Mouse (Mus musculus): ENCODE data around the gene Cpne4. TPM values are rescaled to one million over a fixed set of nuclear protein-coding genes. Genes with fewer than 3 reads are reported as not detected.

The Cpne4 gene
- polyA plus RNA-seq (2014; fragmentation: Nextera tagmentation; extraction: Ambion mirVana): 0.35 and 1.4 TPM in 2 replicates

GRCm38 (mm10) chr9:104546986-104547385 is at the start of gene Cpne4:
Cpne4 (plus strand) TSS chr9:104547286.
- ATAC-seq (replicated peaks; ENCODE audit: low FRiP score) (no peak), DNase-seq (ENCODE audit: low spot score) (no peak)
- no peak within 1 kb of the TSS for H3K27ac ChIP-seq (ENCODE audit: low read depth, low read length)
- no peak within 1 kb of the TSS for H3K4me3 ChIP-seq (ENCODE audit: low read depth, low read length)
- WGBS: 77% methylated on average over 2 of the region's 2 CpGs
- H3K4me2 ChIP-seq: no peak within 1 kb of the TSS
- no peaks in the 10 kb centered on the region for H3K36me3 ChIP-seq (ENCODE audit: control insufficient read depth, insufficient read depth, low read length)
- no peaks in the 10 kb centered on the region for H3K27me3 ChIP-seq (replicated peaks; ENCODE audit: control insufficient read depth, insufficient read depth, low read length)
- no peaks in the 10 kb centered on the region for H3K4me1 ChIP-seq (replicated peaks; ENCODE audit: control insufficient read depth, insufficient read depth, low read length)
- no peaks in the 10 kb centered on the region for H3K9me3 ChIP-seq (ENCODE audit: control insufficient read depth, low read length)
- no peak within 1 kb of the TSS for H3K9ac ChIP-seq (ENCODE audit: low read depth, low read length)

DNA sequence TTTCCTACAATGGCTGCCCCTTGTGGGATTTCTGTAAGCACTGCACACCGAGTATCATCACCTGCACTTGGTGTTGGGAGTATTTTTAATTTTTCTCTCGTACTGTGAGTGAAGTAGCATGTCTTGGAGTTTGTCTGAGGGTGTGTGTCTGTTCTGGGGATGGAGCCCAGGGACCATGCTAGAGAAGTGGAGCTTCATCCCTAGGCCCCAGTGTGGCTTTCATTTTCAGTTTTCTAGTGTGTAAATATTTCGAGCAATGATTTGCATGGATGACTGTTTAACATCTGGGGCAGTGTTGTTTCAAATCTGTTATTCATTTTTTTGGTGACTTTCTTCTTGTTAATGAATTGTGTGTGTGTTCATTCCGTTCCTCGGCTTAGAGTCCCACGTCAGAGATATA is 31.9 kb upstream of the Cpne4 start:
- Histone ChIP-seq H3K4me2 (no peak overlapping the region), H3K9me3 (ENCODE audit: control insufficient read depth, low read length) (no peaks in the 10 kb centered on the region), H3K4me3 (ENCODE audit: low read depth, low read length) (no peak overlapping the region), H3K36me3 (ENCODE audit: control insufficient read depth, insufficient read depth, low read length) (no peaks in the 10 kb centered on the region), H3K9ac (ENCODE audit: low read depth, low read length) (no peak overlapping the region), H3K4me1 (replicated peaks; ENCODE audit: control insufficient read depth, insufficient read depth, low read length) (no peaks in the 10 kb centered on the region), H3K27me3 (replicated peaks; ENCODE audit: control insufficient read depth, insufficient read depth, low read length) (no peaks in the 10 kb centered on the region), H3K27ac (ENCODE audit: low read depth, low read length) (no peak overlapping the region)
- WGBS: 78% methylated on average over 6 of the region's 6 CpGs
- DNase-seq (ENCODE audit: low spot score) (no peak), ATAC-seq (replicated peaks; ENCODE audit: low FRiP score) (no peak)

DNA sequence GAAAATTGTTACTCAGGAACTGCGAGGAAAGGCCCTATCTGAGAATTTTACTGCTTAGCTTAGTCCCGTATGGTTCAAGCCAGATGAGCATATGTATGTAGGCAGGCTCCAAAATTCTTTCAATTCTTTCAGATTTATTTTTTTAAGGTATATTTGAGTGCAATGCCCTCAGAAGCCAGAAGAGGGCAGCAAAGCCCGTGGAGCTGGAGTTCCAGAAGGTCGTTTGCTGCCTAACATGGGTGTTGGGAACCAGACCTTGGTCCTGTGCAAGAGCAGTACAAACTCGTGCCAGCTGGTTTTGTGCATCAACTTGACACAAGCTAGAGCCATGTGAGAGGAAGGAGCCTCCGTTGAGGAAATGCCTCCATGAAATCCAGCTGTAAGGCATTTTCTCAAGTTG is 11.6 kb upstream of the Cpne4 start:
- Histone ChIP-seq H3K9ac (ENCODE audit: low read depth, low read length) (no peak overlapping the region), H3K4me1 (replicated peaks; ENCODE audit: control insufficient read depth, insufficient read depth, low read length) (no peaks in the 10 kb centered on the region), H3K27ac (ENCODE audit: low read depth, low read length) (no peak overlapping the region), H3K9me3 (ENCODE audit: control insufficient read depth, low read length) (no peaks in the 10 kb centered on the region), H3K36me3 (ENCODE audit: control insufficient read depth, insufficient read depth, low read length) (no peaks in the 10 kb centered on the region), H3K4me2 (no peak overlapping the region), H3K27me3 (replicated peaks; ENCODE audit: control insufficient read depth, insufficient read depth, low read length) (no peaks in the 10 kb centered on the region), H3K4me3 (ENCODE audit: low read depth, low read length) (no peak overlapping the region)
- ATAC-seq (replicated peaks; ENCODE audit: low FRiP score): no peak
- 42% methylated on average over 6 of the region's 6 CpGs for whole genome bisulfite sequencing
- DNase-seq (ENCODE audit: low spot score): no peak

- no peaks in the 10 kb centered on the region for H3K4me1 ChIP-seq (replicated peaks; ENCODE audit: control insufficient read depth, insufficient read depth, low read length)
- 43% methylated on average over 3 of the region's 3 CpGs for WGBS
- no peak overlapping the region for H3K4me2 ChIP-seq
- H3K27me3 ChIP-seq (replicated peaks; ENCODE audit: control insufficient read depth, insufficient read depth, low read length): peaks cover 8% of the 10 kb centered on the region
- no peaks in the 10 kb centered on the region for H3K36me3 ChIP-seq (ENCODE audit: control insufficient read depth, insufficient read depth, low read length)
- no peak overlapping the region for H3K4me3 ChIP-seq (ENCODE audit: low read depth, low read length)
- ATAC-seq (replicated peaks; ENCODE audit: low FRiP score): no peak
- H3K9ac ChIP-seq (ENCODE audit: low read depth, low read length): no peak overlapping the region
- DNase-seq (ENCODE audit: low spot score): no peak
- no peak overlapping the region for H3K27ac ChIP-seq (ENCODE audit: low read depth, low read length)
- no peaks in the 10 kb centered on the region for H3K9me3 ChIP-seq (ENCODE audit: control insufficient read depth, low read length)
Measured at GRCm38 (mm10) chr9:104565815-104566214, 18.7 kb downstream of the Cpne4 start.

DNA sequence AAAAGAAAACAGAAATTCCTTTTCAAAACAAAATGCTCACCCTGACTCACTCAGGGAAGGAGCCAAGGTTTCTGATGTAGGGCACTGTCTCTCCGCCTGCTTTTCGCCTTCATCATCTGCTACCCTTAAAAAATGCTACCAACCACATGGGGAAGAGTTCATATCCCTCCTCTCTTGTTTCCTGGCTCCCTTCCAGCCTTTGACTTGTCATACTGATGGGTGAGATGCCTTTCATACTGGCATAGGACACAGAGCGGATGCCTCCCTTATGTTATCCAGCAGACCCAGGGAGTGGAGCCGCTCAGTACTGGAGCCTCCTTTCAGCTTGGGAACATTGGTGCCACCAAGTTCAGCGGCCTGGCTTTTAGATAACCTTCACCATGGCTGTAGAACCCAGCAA is 19.4 kb downstream of the Cpne4 start:
- 78% methylated on average over 5 of the region's 5 CpGs for WGBS
- Histone ChIP-seq H3K4me2 (no peak overlapping the region), H3K9ac (ENCODE audit: low read depth, low read length) (no peak overlapping the region), H3K4me3 (ENCODE audit: low read depth, low read length) (no peak overlapping the region), H3K4me1 (replicated peaks; ENCODE audit: control insufficient read depth, insufficient read depth, low read length) (no peaks in the 10 kb centered on the region), H3K27me3 (replicated peaks; ENCODE audit: control insufficient read depth, insufficient read depth, low read length) (peaks cover 13% of the 10 kb centered on the region), H3K36me3 (ENCODE audit: control insufficient read depth, insufficient read depth, low read length) (no peaks in the 10 kb centered on the region), H3K27ac (ENCODE audit: low read depth, low read length) (no peak overlapping the region), H3K9me3 (ENCODE audit: control insufficient read depth, low read length) (no peaks in the 10 kb centered on the region)
- no peak for DNase-seq (ENCODE audit: low spot score)
- ATAC-seq (replicated peaks; ENCODE audit: low FRiP score): no peak

DNA sequence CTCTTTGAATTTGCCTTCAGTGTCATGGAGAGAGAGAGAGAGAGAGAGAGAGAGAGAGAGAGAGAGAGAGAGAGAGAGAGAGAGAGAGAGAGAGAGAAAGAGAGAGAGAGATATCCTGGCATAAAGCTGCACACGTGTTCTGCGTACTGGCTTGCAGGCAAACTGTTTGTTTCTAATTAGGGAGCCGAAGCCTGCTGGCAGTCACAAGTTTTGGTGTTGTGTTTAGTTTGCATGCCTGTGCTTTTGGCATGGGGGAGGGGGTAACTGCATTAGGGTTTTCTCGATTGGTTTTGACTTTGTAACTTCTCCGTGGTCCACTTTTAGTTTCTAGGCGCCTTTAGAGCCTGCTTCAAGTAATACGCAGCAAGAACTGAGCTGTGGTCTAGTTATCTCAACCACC is 20.0 kb downstream of the Cpne4 start:
- no peaks in the 10 kb centered on the region for H3K9me3 ChIP-seq (ENCODE audit: control insufficient read depth, low read length)
- no peak overlapping the region for H3K4me3 ChIP-seq (ENCODE audit: low read depth, low read length)
- ATAC-seq (replicated peaks; ENCODE audit: low FRiP score): no peak
- H3K9ac ChIP-seq (ENCODE audit: low read depth, low read length): no peak overlapping the region
- H3K27me3 ChIP-seq (replicated peaks; ENCODE audit: control insufficient read depth, insufficient read depth, low read length): peaks cover 13% of the 10 kb centered on the region
- no peaks in the 10 kb centered on the region for H3K4me1 ChIP-seq (replicated peaks; ENCODE audit: control insufficient read depth, insufficient read depth, low read length)
- no peak overlapping the region for H3K4me2 ChIP-seq
- 64% methylated on average over 7 of the region's 7 CpGs for WGBS
- H3K36me3 ChIP-seq (ENCODE audit: control insufficient read depth, insufficient read depth, low read length): no peaks in the 10 kb centered on the region
- DNase-seq (ENCODE audit: low spot score): no peak
- no peak overlapping the region for H3K27ac ChIP-seq (ENCODE audit: low read depth, low read length)

- H3K27me3 ChIP-seq (replicated peaks; ENCODE audit: control insufficient read depth, insufficient read depth, low read length): peaks cover 13% of the 10 kb centered on the region
- DNase-seq (ENCODE audit: low spot score) (peak; percentile 79), ATAC-seq (replicated peaks; ENCODE audit: low FRiP score) (peak; percentile 58)
- H3K4me2 ChIP-seq: no peak overlapping the region
- no peak overlapping the region for H3K4me3 ChIP-seq (ENCODE audit: low read depth, low read length)
- no peak overlapping the region for H3K27ac ChIP-seq (ENCODE audit: low read depth, low read length)
- 4% methylated on average over 25 of the region's 25 CpGs for WGBS
- H3K9me3 ChIP-seq (ENCODE audit: control insufficient read depth, low read length): no peaks in the 10 kb centered on the region
- no peaks in the 10 kb centered on the region for H3K4me1 ChIP-seq (replicated peaks; ENCODE audit: control insufficient read depth, insufficient read depth, low read length)
- no peak overlapping the region for H3K9ac ChIP-seq (ENCODE audit: low read depth, low read length)
- H3K36me3 ChIP-seq (ENCODE audit: control insufficient read depth, insufficient read depth, low read length): no peaks in the 10 kb centered on the region
Measured at GRCm38 (mm10) chr9:104569480-104570167, 22.5 kb downstream of the Cpne4 start.

GRCm38 (mm10) chr9:104572856-104573255 is 25.8 kb downstream of the Cpne4 start:
- peaks cover 13% of the 10 kb centered on the region for H3K27me3 ChIP-seq (replicated peaks; ENCODE audit: control insufficient read depth, insufficient read depth, low read length)
- DNase-seq (ENCODE audit: low spot score) (no peak), ATAC-seq (replicated peaks; ENCODE audit: low FRiP score) (no peak)

DNA sequence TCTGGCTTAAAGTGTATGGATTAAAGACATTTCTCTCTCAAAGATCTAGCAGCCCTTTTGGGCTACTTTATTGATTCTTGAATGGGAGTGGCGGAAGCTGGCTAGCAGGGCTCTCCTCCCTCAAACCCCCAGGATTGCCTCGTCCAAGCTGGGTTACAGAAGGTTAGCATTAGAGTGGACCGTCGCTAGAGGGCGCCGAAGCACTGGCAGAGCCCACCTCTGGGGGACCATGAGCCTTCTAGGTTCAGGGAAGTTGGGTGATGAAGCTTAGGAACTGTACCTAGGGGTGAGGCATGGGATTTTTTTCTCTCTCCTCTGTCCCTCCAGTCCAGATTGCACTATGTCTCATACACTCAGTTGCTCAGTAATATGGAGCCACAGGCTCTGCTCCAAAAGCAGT is 27.4 kb downstream of the Cpne4 start:
- no peak overlapping the region for H3K27ac ChIP-seq (ENCODE audit: low read depth, low read length)
- H3K4me1 ChIP-seq (replicated peaks; ENCODE audit: control insufficient read depth, insufficient read depth, low read length): no peaks in the 10 kb centered on the region
- no peak overlapping the region for H3K4me2 ChIP-seq
- peak; percentile 51 for DNase-seq (ENCODE audit: low spot score)
- peaks cover 13% of the 10 kb centered on the region for H3K27me3 ChIP-seq (replicated peaks; ENCODE audit: control insufficient read depth, insufficient read depth, low read length)
- no peak for ATAC-seq (replicated peaks; ENCODE audit: low FRiP score)
- H3K9ac ChIP-seq (ENCODE audit: low read depth, low read length): no peak overlapping the region
- no peaks in the 10 kb centered on the region for H3K9me3 ChIP-seq (ENCODE audit: control insufficient read depth, low read length)
- H3K36me3 ChIP-seq (ENCODE audit: control insufficient read depth, insufficient read depth, low read length): no peaks in the 10 kb centered on the region
- 5% methylated on average over 6 of the region's 6 CpGs for WGBS
- H3K4me3 ChIP-seq (ENCODE audit: low read depth, low read length): no peak overlapping the region

More at GRCm38 (mm10) chr9:104572856-104573255, 25.8 kb downstream of the Cpne4 start:
- Histone ChIP-seq H3K9ac (ENCODE audit: low read depth, low read length) (no peak overlapping the region), H3K36me3 (ENCODE audit: control insufficient read depth, insufficient read depth, low read length) (no peaks in the 10 kb centered on the region), H3K27ac (ENCODE audit: low read depth, low read length) (no peak overlapping the region), H3K4me1 (replicated peaks; ENCODE audit: control insufficient read depth, insufficient read depth, low read length) (no peaks in the 10 kb centered on the region), H3K4me3 (ENCODE audit: low read depth, low read length) (no peak overlapping the region), H3K4me2 (no peak overlapping the region), H3K9me3 (ENCODE audit: control insufficient read depth, low read length) (no peaks in the 10 kb centered on the region)
- 74% methylated on average over 6 of the region's 6 CpGs for WGBS

Measured in liver, embryonic 11.5 days (tissue).